Mouse (Mus musculus) stomach, postnatal 0 days (tissue): ENCODE results near the gene Prr23a3.

ENCODE experiments used
- CTCF ChIP-seq: IDR thresholded peaks from 2 replicates; pipeline ENCODE4 v1.5.1; 2016; ENCODE audit warnings: antibody characterized with exemption, low read depth, mild to moderate bottlenecking, moderate library complexity
- EP300 ChIP-seq: optimal IDR thresholded peaks from 2 replicates; pipeline ENCODE3; 2016; ENCODE audit warnings: antibody characterized with exemption

- TF ChIP-seq CTCF = no peak
- TF ChIP-seq EP300 = no peak
These were observed 45.1 kb upstream of the Prr23a3 start for GRCm38 (mm10) chr9:98819481-98819880.
